Mouse (Mus musculus) limb, embryonic 15.5 days (tissue): ENCODE data around the gene Mmp24. TPM values are rescaled to one million over a fixed set of nuclear protein-coding genes. Genes with fewer than 3 reads are reported as not detected.
"Not testable (repeated sequence)": the region's sequence is repeated elsewhere in the genome, so short reads cannot be mapped to it uniquely, and the experiment has no call there.

Experiments used
- ATAC-seq: fragments of 200-750 bp; cut with Nextera tagmentation; 2 replicates; pipeline ENCODE4 v1.8.0; 2017; ENCODE audit warnings: low read depth, moderate TSS enrichment; ENCODE audit not compliant: insufficient number of reproducible peaks, low FRiP score, low TSS enrichment
- H3K27ac ChIP-seq: fragments of 300-500 bp; sonication (generic); 2 replicates; pipeline ENCODE4 v1.5.1; 2015; ENCODE audit warnings: moderate library complexity, mild to moderate bottlenecking, inconsistent platforms
- H3K27me3 ChIP-seq: fragments of 300-500 bp; sonication (generic); 2 replicates; pipeline ENCODE4 v1.6.1; 2015; ENCODE audit warnings: inconsistent platforms
- H3K36me3 ChIP-seq: fragments of 300-500 bp; sonication (generic); 2 replicates; pipeline ENCODE4 v1.6.1; 2015; ENCODE audit warnings: inconsistent platforms
- H3K4me1 ChIP-seq: fragments of 300-500 bp; sonication (generic); 2 replicates; pipeline ENCODE4 v1.6.1; 2015; ENCODE audit warnings: inconsistent platforms
- H3K4me2 ChIP-seq: fragments of 300-500 bp; sonication (generic); 2 replicates; pipeline ENCODE4 v1.6.1; 2015; ENCODE audit warnings: mild to moderate bottlenecking, inconsistent platforms
- H3K4me3 ChIP-seq: fragments of 300-500 bp; sonication (generic); 2 replicates; pipeline ENCODE4 v1.5.1; 2015; ENCODE audit warnings: mild to moderate bottlenecking, inconsistent platforms
- H3K9ac ChIP-seq: fragments of 300-500 bp; sonication (generic); 2 replicates; pipeline ENCODE4 v1.6.1; 2015; ENCODE audit warnings: inconsistent platforms
- H3K9me3 ChIP-seq: fragments of 300-500 bp; sonication (generic); 2 replicates; pipeline ENCODE4 v1.6.1; 2016; ENCODE audit warnings: inconsistent platforms
- WGBS: fragments of 180-500 bp; shearing (Covaris S2); methylation state at CpG from one replicate; pipeline ENCODE4 v1.1.7; 2015; 5-methylcytosine and 5-hydroxymethylcytosine counted together
- polyA plus RNA-seq: library from polyadenylated mRNA; unstranded; fragments of >200 nt; fragmentation: Nextera tagmentation; extraction: Ambion mirVana; gene quantifications from 2 replicates; pipeline ENCODE4 v1.2.1, GENCODE M21; 2015

Gene Mmp24
- polyA plus RNA-seq, result 0.06 and 0.11 TPM in 2 replicates

GRCm38 (mm10) chr2:155774927-155775684, at the start of gene Mmp24:
TSS of gene Mmp24 (plus strand) at chr2:155775342.
- peaks cover 60% of the 10 kb centered on the region for H3K27me3 ChIP-seq
- peak within 1 kb of the TSS; percentile 54 for H3K4me3 ChIP-seq
- H3K4me2 ChIP-seq, result peak within 1 kb of the TSS; percentile 95
- no peaks in the 10 kb centered on the region for H3K9me3 ChIP-seq
- no peak within 1 kb of the TSS for H3K27ac ChIP-seq
- H3K9ac ChIP-seq, result no peak within 1 kb of the TSS
- ATAC-seq, result no peak
- 3% methylated on average over 59 of the region's 100 CpGs for WGBS
- H3K4me1 ChIP-seq, result peaks cover 10% of the 10 kb centered on the region
- H3K36me3 ChIP-seq, result no peaks in the 10 kb centered on the region

GRCm38 (mm10) chr2:155726302-155726701, 48.8 kb upstream of the Mmp24 start:
- no peak overlapping the region for H3K4me3 ChIP-seq
- H3K9ac ChIP-seq, result no peak overlapping the region
- H3K36me3 ChIP-seq, result peaks cover 19% of the 10 kb centered on the region
- H3K4me1 ChIP-seq, result peaks cover 12% of the 10 kb centered on the region
- 82% methylated on average over 7 of the region's 7 CpGs for WGBS
- H3K27me3 ChIP-seq, result no peaks in the 10 kb centered on the region
- H3K4me2 ChIP-seq, result no peak overlapping the region
- H3K27ac ChIP-seq, result no peak overlapping the region
- H3K9me3 ChIP-seq, result no peaks in the 10 kb centered on the region
- ATAC-seq, result no peak

GRCm38 (mm10) chr2:155727764-155728395, 47.3 kb upstream of the Mmp24 start:
- 61% methylated on average over 7 of the region's 7 CpGs for WGBS
- no peak for ATAC-seq
- no peak overlapping the region for H3K9ac ChIP-seq
- H3K36me3 ChIP-seq, result peaks cover 10% of the 10 kb centered on the region; the same call in 1 of the 2 replicates
- no peak overlapping the region for H3K4me3 ChIP-seq
- peaks cover 12% of the 10 kb centered on the region for H3K4me1 ChIP-seq
- no peak overlapping the region for H3K4me2 ChIP-seq
- H3K27me3 ChIP-seq, result no peaks in the 10 kb centered on the region
- H3K27ac ChIP-seq, result no peak overlapping the region
- H3K9me3 ChIP-seq, result no peaks in the 10 kb centered on the region

GRCm38 (mm10) chr2:155728742-155729141, 46.4 kb upstream of the Mmp24 start:
- WGBS, result 6% methylated on average over 15 of the region's 15 CpGs
- H3K4me2 ChIP-seq, result peak overlapping the region; percentile 82
- H3K27me3 ChIP-seq, result no peaks in the 10 kb centered on the region
- peak overlapping the region; percentile 93 for H3K4me3 ChIP-seq
- peak overlapping the region; percentile 51 for H3K9ac ChIP-seq
- H3K9me3 ChIP-seq, result no peaks in the 10 kb centered on the region
- H3K4me1 ChIP-seq, result peaks cover 12% of the 10 kb centered on the region
- no peak overlapping the region for H3K27ac ChIP-seq
- H3K36me3 ChIP-seq, result peaks cover 8% of the 10 kb centered on the region; the same call in 1 of the 2 replicates
- no peak for ATAC-seq

- Histone ChIP-seq H3K4me1 (peaks cover 12% of the 10 kb centered on the region), H3K27me3 (no peaks in the 10 kb centered on the region), H3K27ac (no peak within 1 kb of the TSS), H3K9me3 (no peaks in the 10 kb centered on the region), H3K9ac (peak within 1 kb of the TSS; percentile 51), H3K4me3 (peak within 1 kb of the TSS; percentile 93), H3K4me2 (peak within 1 kb of the TSS; percentile 82), H3K36me3 (peaks cover 6% of the 10 kb centered on the region; the same call in 1 of the 2 replicates)
- under 1% methylated on average over 33 of the region's 33 CpGs for WGBS
- peak; percentile 87 for ATAC-seq
These were observed 45.9 kb upstream of the Mmp24 start, which contains the start of gene Edem2 for GRCm38 (mm10) chr2:155729158-155729645. TSS of gene Edem2 (minus strand) at chr2:155729475.

- Histone ChIP-seq H3K4me3 (no peak overlapping the region), H3K4me2 (no peak overlapping the region), H3K27ac (no peak overlapping the region), H3K4me1 (no peaks in the 10 kb centered on the region), H3K27me3 (no peaks in the 10 kb centered on the region), H3K36me3 (no peaks in the 10 kb centered on the region), H3K9ac (no peak overlapping the region), H3K9me3 (no peaks in the 10 kb centered on the region)
- 70% methylated on average over 5 of the region's 5 CpGs for WGBS
- no peak for ATAC-seq
These were observed 40.1 kb upstream of the Mmp24 start for GRCm38 (mm10) chr2:155735080-155735479.

- H3K36me3 ChIP-seq, H3K27me3 ChIP-seq, H3K9ac ChIP-seq, H3K4me2 ChIP-seq, H3K27ac ChIP-seq, H3K9me3 ChIP-seq, H3K4me3 ChIP-seq, H3K4me1 ChIP-seq, ATAC-seq: not testable (repeated sequence)
- WGBS, result 83% methylated on average over 5 of the region's 5 CpGs
These were observed 39.4 kb upstream of the Mmp24 start, which contains the start of gene Gm17581 for GRCm38 (mm10) chr2:155735766-155736165. TSS of gene Gm17581 (minus strand) at chr2:155735866.

GRCm38 (mm10) chr2:155736936-155737335, 38.2 kb upstream of the Mmp24 start:
- Histone ChIP-seq H3K4me3 (no peak overlapping the region), H3K9me3 (no peaks in the 10 kb centered on the region), H3K9ac (no peak overlapping the region), H3K27me3 (no peaks in the 10 kb centered on the region), H3K4me1 (no peaks in the 10 kb centered on the region), H3K27ac (no peak overlapping the region), H3K36me3 (no peaks in the 10 kb centered on the region), H3K4me2 (no peak overlapping the region)
- no peak for ATAC-seq
- 77% methylated on average over 6 of the region's 6 CpGs for WGBS

GRCm38 (mm10) chr2:155737803-155738202, 37.3 kb upstream of the Mmp24 start:
- H3K4me3 ChIP-seq, result no peak overlapping the region
- H3K9me3 ChIP-seq, result no peaks in the 10 kb centered on the region
- 75% methylated on average over 9 of the region's 9 CpGs for WGBS
- H3K27me3 ChIP-seq, result no peaks in the 10 kb centered on the region
- ATAC-seq, result no peak
- no peak overlapping the region for H3K9ac ChIP-seq
- no peaks in the 10 kb centered on the region for H3K36me3 ChIP-seq
- peaks cover 1% of the 10 kb centered on the region for H3K4me1 ChIP-seq
- no peak overlapping the region for H3K27ac ChIP-seq
- no peak overlapping the region for H3K4me2 ChIP-seq

GRCm38 (mm10) chr2:155742211-155742610, 32.9 kb upstream of the Mmp24 start:
- ATAC-seq, result no peak
- Histone ChIP-seq H3K27ac (no peak overlapping the region), H3K4me1 (peaks cover 6% of the 10 kb centered on the region), H3K36me3 (no peaks in the 10 kb centered on the region), H3K4me3 (no peak overlapping the region), H3K9ac (no peak overlapping the region), H3K4me2 (no peak overlapping the region), H3K27me3 (no peaks in the 10 kb centered on the region), H3K9me3 (no peaks in the 10 kb centered on the region)
- WGBS, result 82% methylated on average over 11 of the region's 11 CpGs

GRCm38 (mm10) chr2:155742931-155743337, 32.2 kb upstream of the Mmp24 start:
- ATAC-seq, result no peak
- H3K9me3 ChIP-seq, result no peaks in the 10 kb centered on the region
- H3K9ac ChIP-seq, result no peak overlapping the region
- peaks cover 6% of the 10 kb centered on the region for H3K4me1 ChIP-seq
- 65% methylated on average over 12 of the region's 12 CpGs for WGBS
- H3K4me2 ChIP-seq, result no peak overlapping the region
- H3K27me3 ChIP-seq, result no peaks in the 10 kb centered on the region
- H3K27ac ChIP-seq, result 0 out of 2 replicates have a peak overlapping the region, but pooled peaks have one; percentile 9
- H3K36me3 ChIP-seq, result no peaks in the 10 kb centered on the region
- H3K4me3 ChIP-seq, result no peak overlapping the region

GRCm38 (mm10) chr2:155743351-155743750, 31.8 kb upstream of the Mmp24 start:
- Histone ChIP-seq H3K4me3 (no peak overlapping the region), H3K27ac (0 out of 2 replicates have a peak overlapping the region, but pooled peaks have one; percentile 9), H3K9ac (no peak overlapping the region), H3K4me1 (peaks cover 6% of the 10 kb centered on the region), H3K36me3 (no peaks in the 10 kb centered on the region), H3K9me3 (no peaks in the 10 kb centered on the region), H3K27me3 (no peaks in the 10 kb centered on the region), H3K4me2 (no peak overlapping the region)
- no peak for ATAC-seq
- 77% methylated on average over 9 of the region's 9 CpGs for WGBS
